Mouse (Mus musculus) testis, adult 2 months (tissue): ENCODE data around the gene Nfe2l1.

Source experiments
- CTCF ChIP-seq: fragments of 200-500 bp; IDR thresholded peaks from 2 replicates; pipeline ENCODE4 v1.5.1; 2012; ENCODE audit warnings: low read depth, mild to moderate bottlenecking, inconsistent platforms, low read length, moderate library complexity; ENCODE audit not compliant: control insufficient read depth, insufficient read depth, insufficient replicate concordance
- POLR2A ChIP-seq: fragments of 200-500 bp; IDR thresholded peaks from 2 replicates; pipeline ENCODE4 v1.6.1; 2012; ENCODE audit warnings: low read depth, mild to moderate bottlenecking, inconsistent platforms, low read length, moderate library complexity; ENCODE audit not compliant: control insufficient read depth

- TF ChIP-seq POLR2A (no peak), CTCF (no peak)
Observed at GRCm38 (mm10) chr11:96821956-96822355, 7.8 kb downstream of the Nfe2l1 start.
